Mouse (Mus musculus): Measurements from ENCODE around the gene Arid2.

DNA sequence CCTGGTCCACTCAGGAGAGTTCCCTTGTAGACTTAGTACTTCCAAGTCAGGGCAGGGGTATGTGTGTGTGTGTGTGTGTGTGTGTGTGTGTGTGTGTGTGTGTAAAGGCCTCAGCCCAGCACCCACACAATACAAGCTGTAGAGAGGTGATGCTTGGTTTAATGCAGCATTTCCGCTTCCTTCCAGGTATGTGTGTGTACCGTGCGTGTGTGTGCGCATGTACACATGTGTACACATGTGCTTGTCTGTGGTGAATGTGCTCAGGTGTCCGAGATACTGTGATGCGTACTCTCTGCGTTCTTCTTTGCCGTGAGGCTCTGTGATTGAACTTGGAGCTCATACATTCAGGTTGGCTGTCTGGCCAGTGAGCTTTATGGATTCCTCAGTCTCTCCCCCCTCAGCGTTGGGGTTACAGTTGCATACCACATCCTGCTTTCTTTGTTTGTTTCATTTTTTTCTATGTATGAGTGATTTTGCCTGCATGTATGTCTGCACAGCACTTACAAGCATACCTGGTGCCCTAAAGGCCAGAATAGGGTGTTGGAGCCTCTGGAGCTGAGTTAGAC, 10.4 kb downstream of the Arid2 start:
- TF ChIP-seq CTCF (IDR thresholded peaks at IDR 0.05; ENCODE audit: low read depth) (no peak), EP300 (optimal IDR thresholded peaks at IDR 0.05) (no peak)

Data from stomach, postnatal 0 days (tissue).